Mouse (Mus musculus) spleen, adult 18-20 months (tissue): Measurements from ENCODE around the gene Psmd7.
A peak's percentile ranks its signal among the peaks of the same experiment; 100 is the strongest.
"Not testable (repeated sequence)": the region's sequence is repeated elsewhere in the genome, so short reads cannot be mapped to it uniquely, and the experiment has no call there.

Experiments used
- DNase-seq, 2 experiments: peaks; one replicate each; pipeline ENCODE4 v3.0.0; 2022; ENCODE audit warnings: mixed read lengths in 2 of 2

Gene Psmd7

DNA sequence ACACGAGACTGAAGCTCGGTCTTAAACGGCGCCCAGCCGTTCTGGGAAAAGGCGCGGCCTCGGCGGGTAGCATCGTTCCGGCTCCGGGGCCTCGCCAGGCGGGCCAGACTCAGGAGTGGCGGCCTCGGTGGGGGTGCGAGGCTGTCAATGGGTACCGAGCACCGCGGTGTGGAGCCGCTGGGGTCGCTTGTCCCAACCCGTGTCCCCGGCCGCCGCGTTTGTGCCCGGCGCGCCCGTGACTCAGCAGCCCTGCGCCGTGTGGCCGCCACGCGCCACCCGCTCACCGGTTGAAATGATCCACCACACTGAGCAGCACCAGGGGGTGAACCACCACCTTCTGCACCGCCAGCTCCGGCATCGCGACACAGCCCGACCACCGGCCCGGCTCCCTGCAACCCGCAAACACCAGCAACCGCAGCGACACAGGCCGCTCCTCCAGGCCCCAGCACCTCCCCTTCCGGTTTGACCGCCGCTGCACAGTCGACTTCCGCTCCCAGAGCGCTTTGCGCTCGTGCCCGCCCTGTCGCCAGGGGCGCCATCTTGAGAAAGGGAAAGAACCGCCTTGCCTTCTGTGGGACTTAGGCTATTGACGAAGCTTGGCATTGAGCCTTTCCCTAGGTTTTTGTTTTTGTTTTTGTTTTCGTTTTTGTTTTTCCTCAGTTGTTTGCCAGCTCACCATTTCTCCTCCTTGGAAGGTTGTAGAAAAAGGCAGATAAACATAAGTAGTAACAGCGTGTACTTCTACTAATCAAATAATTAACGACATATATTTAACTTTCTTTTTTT lies at the start of gene Psmd7:
Gene Psmd7 (minus strand): TSS at position 470 of the 786 bp plus-strand sequence.
- peak; percentile 85 to 93 for DNase-seq

DNA sequence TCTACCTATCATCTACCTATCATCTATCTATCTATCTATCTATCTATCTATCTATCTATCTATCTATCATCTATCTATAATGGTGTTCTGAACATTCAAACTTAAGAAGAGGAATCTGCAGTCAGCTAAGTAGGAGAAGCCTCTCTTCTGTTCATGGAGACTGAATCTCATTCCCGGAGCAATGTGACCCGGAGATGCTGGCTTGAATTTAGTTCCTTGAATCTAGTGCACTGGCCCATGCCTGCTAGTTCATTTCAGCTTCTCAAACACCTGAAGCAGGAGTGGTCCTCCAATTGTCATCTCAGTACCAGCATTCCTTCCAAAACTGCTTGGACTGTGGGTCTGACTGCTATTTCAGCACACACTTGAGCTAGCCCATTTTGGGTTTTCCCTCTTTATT lies 45.5 kb upstream of the Psmd7 start:
- DNase-seq: no peak

DNA sequence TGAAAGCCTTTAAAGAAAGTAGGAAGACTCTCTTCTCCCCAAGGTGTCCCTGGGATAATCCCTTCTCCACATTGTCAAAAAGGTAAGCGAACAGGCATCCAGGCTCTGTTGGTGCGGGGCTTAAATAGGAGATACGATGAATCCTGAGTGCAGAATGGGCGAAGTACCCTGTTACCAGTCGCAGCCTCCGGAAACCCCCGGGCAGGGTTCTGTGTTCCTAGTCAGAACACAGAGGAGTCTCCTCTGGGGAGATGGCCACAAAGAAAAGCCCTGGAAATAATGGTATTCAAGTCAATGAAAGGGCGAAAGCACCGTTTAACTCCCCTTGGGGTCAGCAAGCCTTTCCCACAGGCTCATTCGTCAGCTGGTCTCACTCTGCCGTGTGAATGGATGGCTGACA lies 41.4 kb upstream of the Psmd7 start:
- no peak for DNase-seq

DNA sequence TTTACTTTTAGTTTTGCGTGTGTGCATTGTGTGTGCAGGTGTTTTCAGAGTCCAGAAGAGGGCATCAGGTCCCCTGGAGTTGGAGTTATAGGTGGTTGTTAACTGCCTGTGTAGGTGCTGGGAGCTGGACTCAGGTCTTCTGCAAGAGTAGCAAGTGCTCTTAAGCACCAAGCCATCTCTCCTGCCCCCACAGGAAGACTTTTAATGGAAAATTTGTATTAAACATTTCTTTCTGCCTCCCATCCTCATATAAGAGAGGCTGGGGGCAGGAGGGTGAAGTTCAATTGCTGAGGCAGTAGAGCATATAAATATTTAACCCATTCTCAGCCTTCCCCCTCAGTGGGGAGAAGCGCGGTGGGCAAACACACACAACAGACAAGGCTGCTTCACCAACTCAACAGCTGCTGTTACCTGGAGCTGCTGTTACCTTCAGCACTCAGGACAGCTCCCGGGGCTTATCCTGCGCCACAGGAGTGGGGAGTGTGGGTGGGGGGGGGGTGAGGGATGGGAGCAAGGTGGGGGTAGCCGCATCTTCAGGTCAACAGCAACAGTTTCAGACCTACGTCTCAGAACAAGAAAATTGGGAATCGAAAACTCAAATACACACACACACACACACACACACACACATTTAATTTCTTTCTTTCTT lies 40.4 kb upstream of the Psmd7 start:
- DNase-seq: no peak

DNA sequence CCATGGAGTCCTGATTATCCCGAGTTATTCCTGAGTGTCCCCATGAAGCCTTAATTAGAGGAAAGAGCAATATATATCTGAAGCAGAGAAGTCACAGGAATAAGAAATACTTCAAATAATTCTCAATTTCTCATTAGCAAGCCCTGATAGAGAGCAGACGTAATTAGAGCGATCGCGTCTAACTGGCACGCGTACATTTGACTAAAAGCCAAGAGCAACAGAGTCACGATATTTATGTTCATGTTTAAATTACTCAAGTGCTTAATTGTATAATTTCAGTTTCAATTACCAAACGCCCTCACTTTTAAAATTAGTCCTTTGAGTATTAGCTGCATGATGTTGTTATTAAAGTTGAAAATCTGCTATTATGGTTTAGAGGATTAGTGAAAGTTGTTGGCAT lies 39.6 kb upstream of the Psmd7 start:
- no peak for DNase-seq

DNA sequence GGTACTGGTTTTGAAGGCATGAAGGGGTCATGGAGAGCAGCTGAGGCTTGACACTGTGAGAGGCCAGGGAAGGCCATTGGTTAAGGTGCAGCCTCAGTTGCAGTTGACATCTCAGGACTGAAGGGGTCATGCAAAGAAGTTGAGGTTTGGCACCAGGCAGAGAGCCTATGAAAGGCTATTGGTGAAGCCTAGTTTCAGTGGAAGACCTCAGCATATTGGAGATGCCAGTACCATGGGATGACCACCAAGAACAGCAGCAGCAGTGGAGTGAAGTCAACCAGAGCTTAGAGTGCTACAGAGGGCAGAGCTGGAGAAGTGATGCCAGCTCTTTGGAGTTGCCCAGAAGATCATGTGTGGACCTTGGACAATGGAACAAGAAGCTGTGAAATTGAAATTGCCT lies 36.0 kb upstream of the Psmd7 start:
- DNase-seq: not testable (repeated sequence)

DNA sequence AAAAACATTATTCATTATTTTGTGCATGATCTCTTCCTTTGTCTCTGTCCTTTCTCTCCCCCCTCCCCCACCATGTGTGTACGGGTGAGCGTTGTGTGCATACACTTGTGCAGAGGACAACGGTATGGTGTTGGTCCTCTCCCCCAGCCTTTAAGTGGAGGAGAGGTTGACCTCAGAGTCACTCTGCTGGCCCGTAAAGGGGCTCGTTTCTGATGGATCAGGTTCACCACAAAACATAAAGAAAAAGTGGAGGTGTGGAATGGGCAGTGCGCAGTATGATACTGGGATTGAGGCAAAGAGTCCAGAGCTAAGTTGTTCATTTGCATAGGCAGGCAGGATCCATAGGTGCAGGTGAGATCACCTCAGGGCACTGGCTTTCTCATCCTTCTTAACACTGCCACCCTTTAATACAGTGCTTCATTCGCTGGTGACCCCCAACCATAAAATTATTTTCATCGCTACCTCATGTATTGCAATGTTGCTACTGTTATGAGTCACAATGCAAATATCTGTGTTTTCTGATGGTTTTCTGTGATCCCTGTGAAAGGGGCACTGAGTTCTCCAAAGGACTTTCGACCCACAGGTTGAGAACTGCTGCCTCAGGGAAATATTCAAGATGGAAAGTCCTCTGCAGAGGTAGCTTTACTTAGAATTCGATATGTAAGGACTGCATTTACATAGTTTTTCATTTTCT lies 33.8 kb upstream of the Psmd7 start:
- DNase-seq: no peak

DNA sequence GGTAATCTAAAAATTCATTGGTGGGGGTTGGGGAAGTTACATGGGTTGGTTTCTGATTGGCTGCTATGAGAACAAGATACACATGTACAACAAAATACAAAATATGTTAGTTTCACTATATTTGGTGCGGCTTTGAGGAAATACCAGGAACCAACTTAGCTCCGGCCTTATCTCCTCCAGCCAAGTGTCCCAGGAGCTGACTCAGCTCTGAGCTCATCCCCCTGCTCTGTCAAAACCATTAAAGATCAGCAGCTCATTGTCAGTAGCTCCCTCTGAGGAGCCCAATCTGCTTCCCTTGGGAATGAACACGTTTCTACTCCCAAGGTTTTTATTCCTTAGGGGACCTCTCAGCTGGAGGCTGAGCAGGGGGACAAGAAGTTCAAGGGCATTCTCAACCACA lies 32.9 kb upstream of the Psmd7 start:
- no peak for DNase-seq

DNA sequence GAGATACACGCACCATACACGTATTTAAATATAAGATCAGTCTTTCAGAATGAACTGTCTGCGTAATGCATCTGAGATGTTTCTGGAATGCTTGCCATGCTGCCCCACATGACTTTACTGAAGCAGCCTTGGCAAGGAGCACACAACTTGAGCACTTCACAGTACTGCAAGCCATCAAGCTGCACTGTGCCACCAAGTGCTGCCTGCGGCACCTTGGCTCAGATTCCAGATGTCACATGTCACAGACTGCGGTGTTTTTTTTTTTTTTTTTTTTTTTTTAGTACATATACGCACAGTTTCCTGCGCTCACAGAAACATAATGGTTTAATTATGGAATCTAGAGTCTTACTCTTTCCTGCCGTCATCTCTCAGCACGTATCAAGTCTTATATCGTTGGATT lies 30.2 kb upstream of the Psmd7 start:
- DNase-seq: no peak

DNA sequence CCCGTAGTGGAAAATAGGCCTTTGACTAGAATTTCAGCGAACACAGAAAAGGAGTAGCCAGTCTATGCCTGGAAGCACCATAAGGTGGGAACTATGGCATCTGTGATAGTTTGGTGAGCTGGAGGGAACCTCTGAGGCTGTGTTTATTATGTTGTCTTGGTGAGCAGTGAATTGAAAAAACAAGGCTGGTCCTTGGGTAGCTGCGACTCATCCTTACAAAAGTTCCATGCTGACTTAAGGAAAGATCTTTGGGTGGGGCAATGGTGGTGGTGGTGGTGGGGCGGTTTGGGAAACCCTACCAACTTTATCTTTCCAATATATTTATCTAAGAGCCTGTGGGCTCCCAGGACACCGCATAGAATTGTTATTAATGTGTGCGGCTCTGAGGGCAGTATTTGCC lies 25.1 kb upstream of the Psmd7 start:
- DNase-seq: no peak

DNA sequence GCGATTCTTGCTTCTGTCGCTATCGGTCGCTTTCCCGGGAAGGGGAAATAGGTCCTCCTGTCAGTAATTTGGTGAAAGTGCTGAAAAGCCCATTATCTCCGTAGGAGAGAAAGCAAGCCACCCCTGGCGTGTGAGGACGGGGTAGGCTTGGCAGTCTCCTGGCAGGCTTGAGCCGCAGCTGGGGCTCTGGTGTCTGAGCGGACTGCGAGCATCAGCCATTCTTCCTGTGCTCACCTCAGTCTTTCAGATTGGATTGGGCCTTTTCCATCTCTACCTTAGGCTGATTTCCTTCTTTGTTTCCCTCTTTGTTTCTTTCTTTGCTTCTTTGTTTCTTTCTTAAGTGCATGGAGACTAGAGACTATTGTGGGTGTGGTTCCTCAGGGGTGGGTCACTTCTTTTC lies 22.6 kb upstream of the Psmd7 start:
- no peak for DNase-seq

DNA sequence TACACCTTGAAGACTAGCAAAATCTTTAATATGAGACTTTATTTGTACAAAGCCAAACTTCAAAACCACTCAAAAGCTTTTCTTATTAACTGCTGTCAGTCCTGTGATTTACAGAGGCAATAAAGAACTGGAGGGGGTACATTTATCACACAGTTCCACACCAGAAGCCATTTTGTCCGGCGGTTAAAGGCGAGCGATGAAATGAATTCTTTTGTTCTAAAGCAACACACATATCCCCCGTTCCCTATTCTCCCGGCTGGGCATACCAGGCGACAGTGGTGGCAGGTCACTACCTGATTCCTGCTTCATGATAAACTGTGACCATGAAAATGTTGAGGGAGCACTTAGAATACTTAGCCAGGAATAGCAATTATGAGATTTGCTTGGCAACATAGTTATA lies 20.5 kb upstream of the Psmd7 start:
- no peak for DNase-seq

DNA sequence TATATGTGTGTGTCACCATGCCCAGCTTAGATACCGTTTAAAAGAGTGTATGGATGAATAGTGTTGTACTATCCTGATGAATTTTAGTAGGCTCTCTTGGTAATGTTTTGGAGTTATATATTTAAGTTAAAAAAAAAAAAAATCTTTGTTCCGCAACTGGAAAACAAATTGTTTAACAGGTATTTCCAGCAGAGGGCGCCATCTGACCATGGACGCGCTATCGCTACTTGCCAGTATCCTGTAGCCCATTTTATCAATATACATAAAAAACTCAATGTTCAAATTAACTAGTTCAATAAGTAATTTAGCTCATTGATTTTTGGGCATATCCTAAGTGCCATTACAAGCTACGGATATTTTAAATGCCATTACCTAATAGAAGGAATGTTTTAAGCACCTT lies 14.8 kb upstream of the Psmd7 start:
- DNase-seq: peak in 1 of 2 experiments; percentile 47

DNA sequence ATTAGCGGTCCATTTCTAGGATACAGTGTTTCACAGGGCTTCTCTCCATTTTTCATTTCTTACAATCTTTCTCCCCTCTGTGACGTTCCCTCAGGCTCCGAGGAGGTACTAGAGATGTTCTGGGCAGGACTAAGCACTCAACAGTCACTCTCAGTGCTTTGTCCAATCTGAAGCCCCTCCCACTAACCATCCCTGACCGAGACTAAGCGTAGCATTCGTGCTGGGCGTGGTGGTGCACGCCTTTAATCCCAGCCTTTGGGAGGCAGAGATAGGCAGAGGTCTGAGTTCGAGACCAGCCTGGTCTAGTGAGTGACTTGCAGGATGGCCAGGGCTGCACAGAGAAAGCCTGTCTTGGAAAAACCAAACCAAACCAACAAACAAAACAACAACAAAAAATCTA lies 11.4 kb upstream of the Psmd7 start:
- no peak for DNase-seq

DNA sequence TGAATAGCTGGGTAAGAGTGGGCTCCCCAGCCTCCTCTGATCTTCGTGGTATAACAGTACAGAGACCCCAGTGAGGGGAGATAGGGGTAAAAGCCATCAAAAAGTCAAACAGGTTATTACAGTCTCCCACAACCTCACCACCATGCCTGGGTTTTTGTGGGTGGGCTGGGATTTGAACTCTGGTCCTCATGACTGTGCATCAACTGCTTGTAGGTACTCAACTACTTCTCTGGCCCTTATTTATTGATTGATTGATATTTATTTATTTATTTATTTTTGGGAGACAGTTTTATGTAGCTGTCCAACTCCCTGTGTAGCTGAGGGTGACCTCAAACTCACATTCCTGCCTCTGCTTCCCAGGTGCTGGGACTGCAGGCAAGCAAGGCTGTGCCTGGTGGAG lies 9.5 kb upstream of the Psmd7 start:
- no peak for DNase-seq

DNA sequence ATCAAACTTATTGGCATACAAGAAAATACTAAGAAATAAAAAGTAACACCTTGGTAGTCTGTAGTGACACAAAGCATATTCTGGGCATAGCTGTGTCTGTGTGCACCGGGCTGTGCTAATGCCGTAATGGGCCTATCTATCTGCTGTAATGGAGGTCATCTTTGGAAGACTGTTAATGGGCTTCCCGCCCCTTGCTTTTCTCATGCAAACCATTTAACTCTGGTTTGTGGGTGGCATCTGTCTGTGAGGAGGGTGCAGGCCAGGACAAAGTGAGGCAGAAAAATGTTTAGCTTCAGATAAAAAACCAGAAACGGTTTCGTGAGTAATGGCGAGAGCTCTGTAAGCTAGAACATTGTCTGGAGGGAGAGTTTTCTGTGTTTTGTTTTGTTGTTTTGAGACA lies 6.6 kb upstream of the Psmd7 start:
- DNase-seq: no peak

DNA sequence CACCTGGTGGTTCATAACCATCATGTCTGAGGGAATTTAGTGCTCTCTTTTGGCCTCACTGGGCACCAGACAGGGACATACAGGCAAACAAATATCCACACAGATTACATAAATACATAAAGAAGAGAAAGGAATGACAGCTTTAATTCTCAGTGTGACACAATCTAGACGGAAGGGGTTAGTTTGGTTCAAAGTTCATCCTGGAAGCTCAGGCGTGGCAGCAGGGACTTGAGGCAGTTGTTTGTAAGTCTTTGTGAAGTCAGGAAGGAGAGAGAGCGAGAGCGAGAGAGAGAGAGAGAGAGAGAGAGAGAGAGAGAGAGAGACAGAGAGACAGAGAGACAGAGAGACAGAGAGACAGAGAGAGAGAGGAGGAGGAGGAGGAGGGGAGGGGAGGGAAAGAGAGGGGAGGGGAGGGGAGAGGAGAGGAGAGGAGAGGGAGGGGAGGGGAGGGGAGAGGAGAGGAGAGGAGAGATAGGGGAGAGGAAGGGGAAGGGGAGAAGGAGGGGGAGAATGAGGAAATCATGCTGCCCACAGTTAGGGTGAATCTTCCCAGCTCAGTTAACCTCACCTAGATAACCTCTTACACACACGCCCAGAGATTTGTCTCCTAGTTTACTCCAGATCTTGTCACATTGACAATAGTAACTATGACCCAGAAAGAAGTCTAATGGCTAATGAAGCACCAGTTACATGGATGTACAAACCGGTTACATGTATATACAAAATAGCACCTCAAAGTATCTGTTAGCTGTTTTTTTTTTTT lies 5.9 kb upstream of the Psmd7 start:
- no peak for DNase-seq

DNA sequence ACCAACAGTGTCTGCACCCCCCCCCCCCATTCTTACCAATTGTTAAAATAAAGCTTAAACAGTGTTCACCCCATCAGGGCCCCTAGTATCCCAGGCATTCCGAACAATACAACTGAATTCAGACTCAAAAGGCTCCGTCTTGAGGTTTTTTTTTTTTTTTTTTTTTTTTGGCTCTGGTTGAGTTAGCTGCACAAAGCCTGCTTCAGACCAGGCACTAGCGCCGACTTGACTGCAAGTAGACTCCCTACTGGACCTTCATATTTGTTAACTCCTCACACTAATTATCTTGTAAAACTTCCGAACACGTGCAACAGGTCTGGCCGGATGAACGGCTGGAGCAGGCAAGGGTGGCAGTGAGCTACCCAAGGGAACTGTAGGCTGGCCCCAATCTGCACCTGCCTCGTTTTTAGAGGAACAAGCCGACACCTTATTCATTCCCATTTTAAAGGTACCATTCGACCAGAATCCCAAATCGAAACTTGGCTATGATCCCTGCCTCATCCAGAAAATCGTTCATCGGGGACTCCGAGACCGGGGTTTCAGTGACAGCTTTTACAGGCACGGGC lies 752 bp downstream of the Psmd7 start:
- no peak for DNase-seq

DNA sequence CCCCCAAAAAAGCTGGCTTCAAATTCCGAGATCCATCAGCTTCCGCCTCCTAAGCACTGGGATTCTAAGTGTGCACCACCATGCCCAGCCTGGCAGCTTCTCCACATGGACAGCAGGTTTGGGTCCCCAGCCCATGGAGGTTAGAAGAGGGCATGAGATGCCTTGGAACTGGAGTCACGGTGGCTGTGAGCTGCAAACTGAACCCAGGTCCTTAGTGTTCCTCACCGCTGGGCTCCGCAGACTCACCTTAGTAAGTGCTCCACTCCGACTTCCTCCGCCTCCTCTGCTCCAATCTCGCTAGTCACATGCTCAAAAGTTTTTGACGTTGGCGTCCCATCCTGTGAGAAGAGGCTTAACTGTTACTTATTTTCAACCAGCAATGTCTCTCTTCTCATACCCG lies 6.1 kb downstream of the Psmd7 start:
- no peak for DNase-seq

DNA sequence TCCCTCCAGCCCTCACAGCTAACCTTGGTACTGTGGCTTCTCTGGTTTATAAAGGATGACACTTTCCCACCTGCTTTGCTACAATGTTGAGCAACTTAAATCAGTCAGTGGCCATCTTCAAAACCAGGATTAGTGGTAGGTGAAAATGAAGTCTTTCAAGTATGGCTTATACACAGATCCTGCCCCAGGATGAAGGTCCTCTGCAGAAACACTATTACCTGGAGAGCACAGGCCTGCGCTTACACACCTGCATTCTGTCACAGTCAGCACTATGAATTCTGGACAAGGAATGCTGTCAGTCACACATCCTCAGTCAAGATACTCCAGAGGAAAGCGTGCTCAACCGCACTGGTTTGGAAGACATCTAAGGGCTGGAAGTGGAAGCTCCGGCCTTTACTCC lies 6.7 kb downstream of the Psmd7 start:
- no peak for DNase-seq

DNA sequence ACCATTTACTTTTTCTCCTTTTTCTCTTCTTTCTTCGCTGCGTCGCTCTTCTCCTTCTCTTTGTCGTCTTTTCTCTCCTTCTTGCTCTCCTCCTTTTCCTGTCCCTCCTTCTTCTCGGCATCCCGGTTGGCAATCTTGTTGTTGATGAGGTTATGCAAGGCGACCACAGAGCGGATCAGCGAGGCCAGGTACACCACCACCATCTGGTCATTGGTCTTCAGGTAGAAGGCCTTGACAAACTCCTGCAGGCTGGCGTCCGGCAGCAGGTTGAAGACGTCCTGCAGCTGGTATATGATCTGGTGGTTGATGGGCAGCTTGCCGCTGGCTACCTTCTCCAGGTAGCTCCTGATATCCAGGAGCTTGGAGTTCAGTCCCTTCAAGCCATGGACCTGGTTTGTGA lies 7.4 kb downstream of the Psmd7 start:
- DNase-seq: no peak

DNA sequence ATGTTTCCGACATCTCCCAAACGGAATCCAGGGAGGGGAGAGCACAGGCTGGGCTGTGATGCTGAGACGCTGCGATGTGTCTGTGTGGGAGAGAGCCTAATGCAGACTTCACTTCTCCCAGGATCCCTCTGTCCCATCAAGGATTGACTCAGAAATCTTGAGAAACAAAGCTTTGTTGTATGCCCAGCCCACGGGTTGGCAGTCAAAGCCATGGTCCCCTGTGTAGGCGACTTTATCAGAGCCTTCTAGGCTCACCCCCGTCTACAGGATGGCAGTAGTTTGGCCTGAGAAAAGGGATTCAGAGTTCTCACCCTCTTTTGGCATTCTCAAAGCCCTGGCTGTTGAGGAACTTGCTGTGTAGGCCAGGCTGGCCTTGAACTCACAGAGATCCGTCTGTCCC lies 9.7 kb downstream of the Psmd7 start:
- DNase-seq: no peak

DNA sequence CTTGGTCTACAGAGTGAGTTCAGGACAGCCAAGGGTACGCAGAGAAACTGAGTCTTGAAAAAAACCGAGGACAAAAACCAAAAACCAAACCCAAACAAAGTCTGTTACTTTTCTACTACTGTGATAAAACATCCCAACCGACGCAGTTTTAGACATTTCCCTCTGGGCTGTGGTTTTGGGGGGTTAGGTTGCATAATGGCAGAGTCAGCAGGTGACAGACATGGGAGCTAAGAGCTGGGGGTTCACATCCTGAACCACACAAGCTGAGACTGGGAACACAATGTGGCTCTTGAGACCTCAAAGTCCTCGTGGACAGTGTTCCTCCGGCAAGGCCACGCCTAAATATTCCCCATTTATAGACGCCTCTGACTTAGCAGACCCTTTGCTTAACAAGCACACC lies 10.1 kb downstream of the Psmd7 start:
- DNase-seq: no peak
